Mouse (Mus musculus) brain, embryonic 14.5 days (tissue): Measurements from ENCODE around the gene Tmem143.

Source experiments
- CTCF ChIP-seq: fragments of 200-500 bp; IDR thresholded peaks from 2 replicates; pipeline ENCODE4 v1.5.1; 2012; ENCODE audit warnings: inconsistent platforms, mild to moderate bottlenecking, moderate library complexity, borderline replicate concordance; ENCODE audit not compliant: insufficient read depth, insufficient read length; ENCODE audit errors: extremely low read depth
- POLR2A ChIP-seq: fragments of 200-500 bp; IDR thresholded peaks from 2 replicates; pipeline ENCODE4 v1.6.1; 2012; ENCODE audit warnings: mild to moderate bottlenecking, inconsistent platforms, borderline replicate concordance; ENCODE audit not compliant: poor library complexity, insufficient read depth, insufficient read length, severe bottlenecking; ENCODE audit errors: extremely low read depth

- TF ChIP-seq POLR2A (no peak), CTCF (no peak)
Observed at GRCm38 (mm10) chr7:45864435-45864834, 32.3 kb upstream of the Tmem143 start.
